Mouse (Mus musculus) adrenal gland, adult 10 weeks (tissue): Measurements from ENCODE around the gene Kif12. TPM values are rescaled to one million over a fixed set of nuclear protein-coding genes. Genes with fewer than 3 reads are reported as not detected.

Source experiments
- polyA plus RNA-seq: library from polyadenylated mRNA; stranded (reverse); fragments of 350-450 nt; fragmentation: Illumina TruSeq; extraction: RNeasy Lipid Tissue Mini Kit (QIAGEN cat#74804); gene quantifications from one replicate; pipeline ENCODE4 v1.2.3, GENCODE M21; 2014; ENCODE audit warnings: low read depth, low replicate concordance

The Kif12 gene
- not detected for polyA plus RNA-seq

DNA sequence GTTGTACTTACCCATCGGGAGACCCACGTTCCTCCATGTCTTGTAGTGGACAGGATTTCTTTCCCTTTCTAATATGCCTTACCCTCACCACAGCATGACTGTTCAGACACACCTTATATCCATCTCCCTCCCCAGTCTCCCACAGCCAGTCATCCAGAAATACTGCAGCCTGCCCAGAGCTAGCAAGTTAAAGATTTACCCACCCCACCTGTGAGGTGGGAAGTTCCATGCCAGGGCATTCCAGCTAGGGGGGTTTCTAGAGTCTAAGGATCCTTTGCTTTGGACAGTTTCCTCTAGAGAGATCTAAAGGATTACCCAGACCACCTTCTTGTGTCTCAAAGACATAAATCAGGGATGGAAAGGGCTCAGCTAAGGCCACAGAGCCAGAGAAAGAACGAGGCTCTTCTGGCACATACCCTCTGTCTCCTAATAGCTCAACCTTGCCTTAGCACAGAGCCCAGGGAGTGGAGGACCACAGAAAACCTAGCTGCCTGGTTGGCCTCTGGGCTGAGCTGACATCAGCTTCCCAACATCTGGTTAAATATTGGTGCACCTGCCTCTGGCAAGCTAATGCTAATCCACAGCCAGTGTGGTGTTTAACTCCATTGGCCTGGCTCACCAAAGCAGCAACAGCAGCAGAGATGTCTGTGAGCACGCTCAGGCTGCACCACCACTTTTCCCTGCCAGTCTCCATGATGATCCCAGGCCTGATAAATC is at the start of gene Kif12:
Gene Kif12, minus strand, starts transcription at position 163 of the 717 bp plus-strand sequence.

DNA sequence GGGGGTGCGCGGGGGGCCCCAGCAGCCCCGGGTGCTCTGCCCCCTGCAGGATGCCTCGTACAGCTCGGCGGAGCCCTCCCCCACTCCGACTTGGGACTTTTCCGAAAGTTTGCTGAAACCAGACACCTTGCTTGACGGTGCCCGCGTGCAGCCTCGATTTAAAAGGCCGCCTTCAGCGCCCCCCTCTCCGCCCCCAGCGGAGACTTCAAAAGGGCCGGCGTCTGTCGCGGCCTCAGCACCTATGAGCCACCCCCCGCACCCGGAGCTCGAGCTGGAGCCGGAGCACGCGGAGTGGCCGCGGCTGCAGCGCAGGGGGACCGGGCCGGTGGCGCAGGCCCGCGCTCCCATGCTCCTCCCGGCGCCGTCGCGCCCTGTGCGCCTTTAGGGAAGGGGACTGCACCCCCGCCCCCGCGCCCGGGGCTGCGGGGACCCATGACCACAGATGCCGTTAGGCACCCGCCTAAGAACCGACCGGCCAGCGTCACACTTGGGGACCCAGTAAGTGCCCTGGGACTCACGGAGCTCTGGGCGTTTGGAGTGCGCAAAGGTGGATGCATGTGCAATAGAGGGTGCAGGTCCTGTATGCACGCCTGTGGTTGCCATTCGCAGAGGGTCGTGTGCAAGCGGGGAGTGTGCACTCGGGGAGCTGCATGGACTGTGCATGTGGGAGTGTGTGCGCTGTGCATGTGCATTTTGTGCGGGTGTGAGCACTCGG is 42.1 kb upstream of the Kif12 start, which contains the start of gene Col27a1:
Gene Col27a1, plus strand, starts transcription at position 98 of the 715 bp plus-strand sequence.

DNA sequence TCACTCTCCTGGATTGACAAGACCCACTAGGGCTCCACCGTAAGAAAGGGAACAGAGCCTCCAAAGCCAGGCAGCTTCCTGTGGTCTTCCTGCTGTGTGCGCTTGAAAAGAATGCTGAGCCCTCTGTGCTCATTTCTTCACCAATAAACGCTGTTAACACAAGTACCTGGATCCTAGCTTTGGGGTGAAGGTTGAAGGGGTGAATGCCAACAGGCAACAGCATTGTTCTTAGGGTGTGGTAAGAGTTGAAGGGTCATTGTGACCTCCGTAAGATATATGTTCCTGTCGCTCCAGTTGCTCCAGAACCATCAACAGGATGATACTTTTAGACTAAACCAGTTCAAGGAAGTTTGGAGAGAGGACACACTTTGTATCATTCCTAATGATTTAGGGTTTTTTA is 17.2 kb downstream of the Kif12 start, which contains the start of gene Ambp:
Gene Ambp, minus strand, starts transcription at position 101 of the 400 bp plus-strand sequence.

Other genes starting within 250 kb of the Kif12 start
- gene Zfp618, start 206.6 kb downstream of the Kif12 start, polyA plus RNA-seq: 2.5 TPM
- gene Ambp, start 17.3 kb downstream of the Kif12 start, polyA plus RNA-seq: not detected
- gene Col27a1, start 41.9 kb upstream of the Kif12 start, polyA plus RNA-seq: 2.9 TPM
- 59.0 TPM for gene Orm1, start 172.4 kb upstream of the Kif12 start, polyA plus RNA-seq
- 7.7 TPM for gene Orm3, start 184.0 kb upstream of the Kif12 start, polyA plus RNA-seq
- gene Orm2, start 190.3 kb upstream of the Kif12 start, polyA plus RNA-seq: 5.0 TPM
- 0.23 TPM for gene Akna, start 231.2 kb upstream of the Kif12 start, polyA plus RNA-seq